Mouse (Mus musculus): ENCODE measurements at regions not wholly inside any gene's neighbourhood (a gene's known extent, or its start where the extent isn't known, plus 50 kb on each side); places are given as distances from the start of the nearest gene placed in this dataset.

DNA sequence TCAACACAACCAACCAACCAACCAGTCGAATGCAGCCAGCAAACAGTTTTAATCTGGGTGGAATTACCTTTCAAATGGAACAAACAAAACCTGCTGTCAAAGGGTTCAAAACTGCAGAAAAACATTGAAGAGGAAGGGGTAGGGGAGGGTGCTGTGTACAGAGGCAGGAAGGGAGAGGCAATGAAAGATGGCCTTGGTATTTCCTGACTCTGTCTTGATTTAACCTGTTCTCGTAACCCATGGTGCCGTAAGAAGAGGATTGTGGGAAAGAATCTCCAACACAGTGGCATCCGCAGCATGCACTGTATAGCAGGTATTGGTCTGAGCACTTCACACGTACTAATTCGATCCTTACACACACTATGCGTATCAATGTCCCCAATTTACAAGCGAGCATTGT, 88.8 kb upstream of the Rbms1 start:
- no peak for TF ChIP-seq POLR2A (IDR thresholded peaks at IDR 0.05; ENCODE audit: low read depth, low read length)
- no peak for TF ChIP-seq CTCF (IDR thresholded peaks at IDR 0.05; ENCODE audit: extremely low read depth, insufficient read depth, insufficient read length, insufficient replicate concordance)
